Mouse (Mus musculus) cerebellum, adult 2 months (tissue): ENCODE results near the gene Fgfr2.

ENCODE experiments used
- CTCF ChIP-seq: fragments of 200-500 bp; IDR thresholded peaks from 2 replicates; pipeline ENCODE4 v1.5.1; 2011; ENCODE audit warnings: low read depth, mild to moderate bottlenecking, control low read depth, low read length, moderate library complexity, borderline replicate concordance; ENCODE audit not compliant: insufficient read depth
- POLR2A ChIP-seq: fragments of 200-500 bp; IDR thresholded peaks from 2 replicates; pipeline ENCODE4 v1.6.1; 2011; ENCODE audit warnings: low read length, control low read depth, borderline replicate concordance; ENCODE audit not compliant: insufficient read depth

DNA sequence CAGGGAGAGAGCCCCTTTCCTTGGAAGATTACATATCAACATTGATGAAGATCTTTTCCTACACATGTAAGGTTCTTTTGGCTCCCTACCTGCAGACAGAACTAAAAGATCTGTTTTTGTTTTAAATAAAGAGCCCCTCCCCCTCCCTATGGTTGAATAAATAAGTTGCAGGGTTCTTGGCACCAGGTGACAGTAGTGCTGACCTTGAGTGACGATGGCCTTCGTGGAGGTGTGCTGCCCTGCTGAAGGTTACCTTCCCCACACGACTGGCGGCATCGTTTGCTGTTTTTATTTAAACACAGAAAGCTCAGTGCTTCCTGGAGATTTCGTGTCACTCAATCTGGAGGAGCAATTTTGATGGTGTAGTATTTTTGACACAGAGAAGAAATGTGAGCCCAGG, 2432.3 kb downstream of the Fgfr2 start:
- no peak for TF ChIP-seq CTCF
- no peak for TF ChIP-seq POLR2A
